Mouse (Mus musculus) brain, embryonic 14.5 days (tissue): ENCODE measurements around the gene Zfp169. TPM values are rescaled to one million over a fixed set of nuclear protein-coding genes. Genes with fewer than 3 reads are reported as not detected.
A peak's percentile ranks its signal among the peaks of the same experiment; 100 is the strongest.

ENCODE experiments used
- DNase-seq: peaks from one replicate; pipeline ENCODE4 v3.0.0-alpha.2; 2011; ENCODE audit warnings: low read depth
- CTCF ChIP-seq: fragments of 200-500 bp; IDR thresholded peaks from 2 replicates; pipeline ENCODE4 v1.5.1; 2012; ENCODE audit warnings: inconsistent platforms, mild to moderate bottlenecking, moderate library complexity, borderline replicate concordance; ENCODE audit not compliant: insufficient read depth, insufficient read length; ENCODE audit errors: extremely low read depth
- POLR2A ChIP-seq: fragments of 200-500 bp; IDR thresholded peaks from 2 replicates; pipeline ENCODE4 v1.6.1; 2012; ENCODE audit warnings: mild to moderate bottlenecking, inconsistent platforms, borderline replicate concordance; ENCODE audit not compliant: poor library complexity, insufficient read depth, insufficient read length, severe bottlenecking; ENCODE audit errors: extremely low read depth
- polyA plus RNA-seq: library from polyadenylated mRNA; depleted of rRNA; stranded (reverse); fragments of >200 nt; gene quantifications from 2 replicates; pipeline ENCODE4 v1.2.3, GENCODE M21; 2012; rRNA removed

The Zfp169 gene
- polyA plus RNA-seq, 1 experiment, result 13.1 TPM

GRCm38 (mm10) chr13:48493183-48493582, 20.1 kb downstream of the Zfp169 start:
- TF ChIP-seq CTCF, result no peak
- no peak for TF ChIP-seq POLR2A

GRCm38 (mm10) chr13:48490396-48491182, 22.7 kb downstream of the Zfp169 start:
- DNase-seq, result no peak
- TF ChIP-seq CTCF (no peak), POLR2A (no peak)

More at GRCm38 (mm10) chr13:48493183-48493582, 20.1 kb downstream of the Zfp169 start:
- no peak for DNase-seq

GRCm38 (mm10) chr13:48483606-48484005, 29.6 kb downstream of the Zfp169 start:
- no peak for TF ChIP-seq CTCF
- TF ChIP-seq POLR2A, result no peak

GRCm38 (mm10) chr13:48468656-48469180, 44.5 kb downstream of the Zfp169 start:
- peak; percentile 23 for DNase-seq
- TF ChIP-seq CTCF, result no peak
- TF ChIP-seq POLR2A, result no peak

More at GRCm38 (mm10) chr13:48483606-48484005, 29.6 kb downstream of the Zfp169 start:
- DNase-seq, result no peak

GRCm38 (mm10) chr13:48466186-48466585, 47.1 kb downstream of the Zfp169 start:
- TF ChIP-seq POLR2A (no peak), CTCF (no peak)
- DNase-seq, result peak; percentile 76

- TF ChIP-seq CTCF (peak; percentile 84; the same call in 1 of the 2 replicates), POLR2A (no peak)
- peak; percentile 94 for DNase-seq
Measured at GRCm38 (mm10) chr13:48464170-48464569, 49.1 kb downstream of the Zfp169 start.

- no peak for TF ChIP-seq POLR2A
- TF ChIP-seq CTCF, result no peak
- DNase-seq, result no peak
Measured at GRCm38 (mm10) chr13:48459280-48459679, 54.0 kb downstream of the Zfp169 start.

GRCm38 (mm10) chr13:48448119-48448518, 65.1 kb downstream of the Zfp169 start:
- TF ChIP-seq CTCF (no peak), POLR2A (no peak)
- DNase-seq, result no peak

GRCm38 (mm10) chr13:48443996-48444395, 69.3 kb downstream of the Zfp169 start:
- TF ChIP-seq CTCF (no peak), POLR2A (no peak)
- DNase-seq, result peak; percentile 63

GRCm38 (mm10) chr13:48438321-48438720, 74.9 kb downstream of the Zfp169 start:
- DNase-seq, result no peak
- no peak for TF ChIP-seq CTCF
- TF ChIP-seq POLR2A, result no peak

Other genes starting within 250 kb of the Zfp169 start
- 1.5 and 1.8 TPM in 2 replicates for gene A830005F24Rik, start 119 bp upstream of the Zfp169 start, polyA plus RNA-seq
- 10.4 and 19.6 TPM in 2 replicates for gene Ptpdc1, start 112.2 kb upstream of the Zfp169 start, polyA plus RNA-seq
- 0.15 and 0.38 TPM in 2 replicates for gene Barx1, start 149.5 kb upstream of the Zfp169 start, polyA plus RNA-seq